Mouse (Mus musculus): ENCODE measurements around the gene Paqr3. TPM values are rescaled to one million over a fixed set of nuclear protein-coding genes. Genes with fewer than 3 reads are reported as not detected.

Gene Paqr3
- total RNA-seq, 2 experiments from 2014 or later: 1.8 to 3.3 TPM

DNA sequence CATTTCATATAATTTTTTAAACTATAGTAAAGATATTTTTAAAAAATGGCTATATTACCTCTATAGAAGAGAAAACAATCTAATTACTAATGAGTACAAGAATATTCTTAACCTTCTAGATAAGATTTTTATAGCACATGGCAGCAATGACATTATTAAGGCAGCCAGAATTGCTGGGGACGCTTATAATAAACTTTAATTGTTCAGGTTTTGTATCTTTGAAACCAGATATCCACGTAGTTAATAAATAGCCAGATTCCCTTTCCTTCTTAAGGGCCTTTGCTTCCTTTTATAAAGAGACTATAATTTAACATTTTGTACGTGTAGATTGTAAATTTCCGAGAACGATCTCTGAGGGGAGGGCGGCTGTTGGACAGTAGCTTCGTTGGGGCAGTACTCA, 66.1 kb downstream of the Paqr3 start:
- no peak for TF ChIP-seq CTCF (IDR thresholded peaks at IDR 0.05)
- intact Hi-C loops (cut with DNase I): no loop called here
- Histone ChIP-seq H3K27ac (no peak overlapping the region), H3K4me3 (no peak overlapping the region)
- DNase-seq: no peak

Other genes with a start within 250 kb of the Paqr3 start
- gene Bmp2k, start 113.9 kb downstream of the Paqr3 start, total RNA-seq (2021): 10 to 100 TPM in 1 of 2 experiments, 1 to 10 TPM in 1; 9.6 to 12.9 TPM

Measured in gastrocnemius, adult 2 months (tissue).